Mouse (Mus musculus): ENCODE results near the gene Ddhd1. TPM values are rescaled to one million over a fixed set of nuclear protein-coding genes. Genes with fewer than 3 reads are reported as not detected.
A peak's percentile ranks its signal among the peaks of the same experiment; 100 is the strongest.

The Ddhd1 gene
- polyA plus RNA-seq, 1 experiment from 2014 or later = 5.4 TPM

- H3K4me2 ChIP-seq (ENCODE audit: low read length) = no peak overlapping the region
- DNase-seq (ENCODE audit: low spot score) (no peak), ATAC-seq (replicated peaks; ENCODE audit: low FRiP score, low read depth) (no peak)
- H3K36me3 ChIP-seq (ENCODE audit: insufficient read depth, low read length) = no peaks in the 10 kb centered on the region
- H3K9ac ChIP-seq (ENCODE audit: low read depth, low read length) = no peak overlapping the region
- no peak overlapping the region for H3K27ac ChIP-seq
- no peak for TF ChIP-seq CTCF (IDR thresholded peaks at IDR 0.05; ENCODE audit: low read depth)
- 0 out of 2 replicates have a peak, but pooled peaks cover 8% of the 10 kb centered on the region for H3K4me1 ChIP-seq (replicated peaks; ENCODE audit: insufficient read depth, low read length)
- H3K9me3 ChIP-seq (replicated peaks; ENCODE audit: low read length) = no peaks in the 10 kb centered on the region
- H3K4me3 ChIP-seq (replicated peaks; ENCODE audit: low read depth, low read length) = no peak overlapping the region
- WGBS = 83% methylated on average over 1 of the region's 1 CpGs
- H3K27me3 ChIP-seq (ENCODE audit: insufficient read depth, low read length) = no peaks in the 10 kb centered on the region
Measured at GRCm38 (mm10) chr14:45660315-45660714, 2.4 kb upstream of the Ddhd1 start.

GRCm38 (mm10) chr14:45656831-45657640 lies 907 bp downstream of the Ddhd1 start:
- H3K9ac ChIP-seq (ENCODE audit: low read depth, low read length) = peak overlapping the region; percentile 82
- ATAC-seq (replicated peaks; ENCODE audit: low FRiP score, low read depth) (peak; percentile 60), DNase-seq (ENCODE audit: low spot score) (peak; percentile 57)
- no peaks in the 10 kb centered on the region for H3K36me3 ChIP-seq (ENCODE audit: insufficient read depth, low read length)
- peak overlapping the region; percentile 96 for H3K4me2 ChIP-seq (ENCODE audit: low read length)
- under 1% methylated on average over 69 of the region's 69 CpGs for WGBS
- peak; percentile 43; the same call in 1 of the 2 replicates for TF ChIP-seq CTCF (IDR thresholded peaks at IDR 0.05; ENCODE audit: low read depth)
- H3K9me3 ChIP-seq (replicated peaks; ENCODE audit: low read length) = no peaks in the 10 kb centered on the region
- H3K4me1 ChIP-seq (replicated peaks; ENCODE audit: insufficient read depth, low read length) = 0 out of 2 replicates have a peak, but pooled peaks cover 8% of the 10 kb centered on the region
- H3K27ac ChIP-seq = peak overlapping the region; percentile 94
- no peaks in the 10 kb centered on the region for H3K27me3 ChIP-seq (ENCODE audit: insufficient read depth, low read length)
- peak overlapping the region; percentile 77 for H3K4me3 ChIP-seq (replicated peaks; ENCODE audit: low read depth, low read length)

GRCm38 (mm10) chr14:45654876-45655416 lies 3.0 kb downstream of the Ddhd1 start:
- H3K9ac ChIP-seq (ENCODE audit: low read depth, low read length) = no peak overlapping the region
- H3K27me3 ChIP-seq (ENCODE audit: insufficient read depth, low read length) = no peaks in the 10 kb centered on the region
- ATAC-seq (replicated peaks; ENCODE audit: low FRiP score, low read depth) = no peak
- no peaks in the 10 kb centered on the region for H3K9me3 ChIP-seq (replicated peaks; ENCODE audit: low read length)
- H3K36me3 ChIP-seq (ENCODE audit: insufficient read depth, low read length) = no peaks in the 10 kb centered on the region
- TF ChIP-seq CTCF (IDR thresholded peaks at IDR 0.05; ENCODE audit: low read depth) = no peak
- H3K4me2 ChIP-seq (ENCODE audit: low read length) = no peak overlapping the region
- DNase-seq (ENCODE audit: low spot score) = no peak
- WGBS = 82% methylated on average over 13 of the region's 13 CpGs
- 0 out of 2 replicates have a peak, but pooled peaks cover 8% of the 10 kb centered on the region for H3K4me1 ChIP-seq (replicated peaks; ENCODE audit: insufficient read depth, low read length)
- no peak overlapping the region for H3K4me3 ChIP-seq (replicated peaks; ENCODE audit: low read depth, low read length)
- no peak overlapping the region for H3K27ac ChIP-seq

- Histone ChIP-seq H3K9ac (ENCODE audit: low read depth, low read length) (no peak overlapping the region), H3K36me3 (ENCODE audit: insufficient read depth, low read length) (no peaks in the 10 kb centered on the region), H3K9me3 (replicated peaks; ENCODE audit: low read length) (no peaks in the 10 kb centered on the region), H3K27me3 (ENCODE audit: insufficient read depth, low read length) (no peaks in the 10 kb centered on the region), H3K4me3 (replicated peaks; ENCODE audit: low read depth, low read length) (no peak overlapping the region), H3K4me2 (ENCODE audit: low read length) (no peak overlapping the region), H3K4me1 (replicated peaks; ENCODE audit: insufficient read depth, low read length) (0 out of 2 replicates have a peak, but pooled peaks cover 5% of the 10 kb centered on the region), H3K27ac (no peak overlapping the region)
- 66% methylated on average over 2 of the region's 2 CpGs for WGBS
- no peak for TF ChIP-seq CTCF (IDR thresholded peaks at IDR 0.05; ENCODE audit: low read depth)
- DNase-seq (ENCODE audit: low spot score) (no peak), ATAC-seq (replicated peaks; ENCODE audit: low FRiP score, low read depth) (no peak)
Measured at GRCm38 (mm10) chr14:45653756-45654155, 4.2 kb downstream of the Ddhd1 start.

GRCm38 (mm10) chr14:45648999-45649818 lies 8.7 kb downstream of the Ddhd1 start:
- DNase-seq (ENCODE audit: low spot score) = no peak
- WGBS = 60% methylated on average over 11 of the region's 11 CpGs
- Histone ChIP-seq H3K4me1 (replicated peaks; ENCODE audit: insufficient read depth, low read length) (no peaks in the 10 kb centered on the region), H3K27ac (no peak overlapping the region), H3K9me3 (replicated peaks; ENCODE audit: low read length) (no peaks in the 10 kb centered on the region), H3K4me3 (replicated peaks; ENCODE audit: low read depth, low read length) (no peak overlapping the region), H3K9ac (ENCODE audit: low read depth, low read length) (no peak overlapping the region), H3K27me3 (ENCODE audit: insufficient read depth, low read length) (no peaks in the 10 kb centered on the region), H3K36me3 (ENCODE audit: insufficient read depth, low read length) (no peaks in the 10 kb centered on the region), H3K4me2 (ENCODE audit: low read length) (no peak overlapping the region)
- ATAC-seq (replicated peaks; ENCODE audit: low FRiP score, low read depth) = no peak
- TF ChIP-seq CTCF (IDR thresholded peaks at IDR 0.05; ENCODE audit: low read depth) = no peak

- Histone ChIP-seq H3K9me3 (replicated peaks; ENCODE audit: low read length) (no peaks in the 10 kb centered on the region), H3K36me3 (ENCODE audit: insufficient read depth, low read length) (no peaks in the 10 kb centered on the region), H3K4me2 (ENCODE audit: low read length) (no peak overlapping the region), H3K27me3 (ENCODE audit: insufficient read depth, low read length) (no peaks in the 10 kb centered on the region), H3K4me3 (replicated peaks; ENCODE audit: low read depth, low read length) (no peak overlapping the region), H3K27ac (no peak overlapping the region), H3K9ac (ENCODE audit: low read depth, low read length) (no peak overlapping the region), H3K4me1 (replicated peaks; ENCODE audit: insufficient read depth, low read length) (no peaks in the 10 kb centered on the region)
- TF ChIP-seq CTCF (IDR thresholded peaks at IDR 0.05; ENCODE audit: low read depth) = no peak
- DNase-seq (ENCODE audit: low spot score) (peak; percentile 54), ATAC-seq (replicated peaks; ENCODE audit: low FRiP score, low read depth) (no peak)
- whole genome bisulfite sequencing = 47% methylated on average over 3 of the region's 3 CpGs
Measured at GRCm38 (mm10) chr14:45648144-45648543, 9.8 kb downstream of the Ddhd1 start.
